Mouse (Mus musculus) midbrain, embryonic 11.5 days (tissue): ENCODE results near the gene Pcnt. TPM values are rescaled to one million over a fixed set of nuclear protein-coding genes. Genes with fewer than 3 reads are reported as not detected.
A peak's percentile ranks its signal among the peaks of the same experiment; 100 is the strongest.

Experiments used
- ATAC-seq: fragments of 200-750 bp; cut with Nextera tagmentation; 2 replicates; pipeline ENCODE4 v1.8.0; 2017; ENCODE audit warnings: moderate TSS enrichment, moderate library complexity; ENCODE audit not compliant: low FRiP score
- DNase-seq: peaks from one replicate; pipeline ENCODE4 v3.0.0; 2015; ENCODE audit warnings: low spot score; ENCODE audit errors: missing footprints
- H3K27ac ChIP-seq: fragments of 300-500 bp; sonication (generic); 2 replicates; pipeline ENCODE4 v1.5.1; 2014; ENCODE audit warnings: low read depth, low read length
- H3K27me3 ChIP-seq: fragments of 300-500 bp; sonication (generic); 2 replicates; pipeline ENCODE4 v1.6.1; 2014; ENCODE audit warnings: mild to moderate bottlenecking, low read length, moderate library complexity, mixed read lengths; ENCODE audit not compliant: control insufficient read depth, insufficient read depth
- H3K36me3 ChIP-seq: fragments of 300-500 bp; sonication (generic); 2 replicates; pipeline ENCODE4 v1.6.1; 2014; ENCODE audit warnings: mild to moderate bottlenecking, low read length, moderate library complexity, mixed read lengths; ENCODE audit not compliant: control insufficient read depth, insufficient read depth
- H3K4me1 ChIP-seq: fragments of 300-500 bp; sonication (generic); 2 replicates; pipeline ENCODE4 v1.6.1; 2014; ENCODE audit warnings: low read length; ENCODE audit not compliant: control insufficient read depth, insufficient read depth
- H3K4me2 ChIP-seq: fragments of 300-500 bp; sonication (generic); 2 replicates; pipeline ENCODE4 v1.6.1; 2014; ENCODE audit warnings: mild to moderate bottlenecking, moderate library complexity
- H3K4me3 ChIP-seq: fragments of 300-500 bp; sonication (generic); 2 replicates; pipeline ENCODE4 v1.5.1; 2014; ENCODE audit warnings: low read depth, low read length
- H3K9ac ChIP-seq: fragments of 300-500 bp; sonication (generic); 2 replicates; pipeline ENCODE4 v1.6.1; 2014; ENCODE audit warnings: low read length
- H3K9me3 ChIP-seq: fragments of 300-500 bp; sonication (generic); 2 replicates; pipeline ENCODE4 v1.6.1; 2016; ENCODE audit warnings: low read length; ENCODE audit not compliant: control insufficient read depth
- WGBS: fragments of 180-500 bp; shearing (Covaris S2); extraction: QIAGEN DNeasy Blood & Tissue Kit; methylation state at CpG from one replicate; pipeline ENCODE4 v1.1.7; 2014; 5-methylcytosine and 5-hydroxymethylcytosine counted together
- polyA plus RNA-seq: library from polyadenylated mRNA; unstranded; fragments of >200 nt; fragmentation: Nextera tagmentation; extraction: Ambion mirVana; gene quantifications from 2 replicates; pipeline ENCODE4 v1.2.1, GENCODE M21; 2014

Gene Pcnt
- polyA plus RNA-seq, 1 experiment from 2014 or later, result 16.4 TPM

GRCm38 (mm10) chr10:76462721-76463120 lies 20.1 kb upstream of the Pcnt start:
- Histone ChIP-seq H3K36me3 (no peaks in the 10 kb centered on the region), H3K27me3 (no peaks in the 10 kb centered on the region), H3K4me1 (no peaks in the 10 kb centered on the region), H3K9ac (no peak overlapping the region), H3K4me2 (no peak overlapping the region), H3K27ac (no peak overlapping the region), H3K4me3 (no peak overlapping the region), H3K9me3 (no peaks in the 10 kb centered on the region; the same call in 1 of the 2 replicates)
- ATAC-seq (no peak), DNase-seq (no peak)
- WGBS, result 92% methylated on average over 6 of the region's 6 CpGs

GRCm38 (mm10) chr10:76462312-76462711 lies 19.7 kb upstream of the Pcnt start:
- no peak overlapping the region for H3K9ac ChIP-seq
- H3K4me1 ChIP-seq, result no peaks in the 10 kb centered on the region
- H3K9me3 ChIP-seq, result no peaks in the 10 kb centered on the region; the same call in 1 of the 2 replicates
- ATAC-seq (no peak), DNase-seq (no peak)
- no peaks in the 10 kb centered on the region for H3K27me3 ChIP-seq
- H3K36me3 ChIP-seq, result no peaks in the 10 kb centered on the region
- no peak overlapping the region for H3K4me2 ChIP-seq
- H3K4me3 ChIP-seq, result no peak overlapping the region
- no peak overlapping the region for H3K27ac ChIP-seq
- WGBS, result 96% methylated on average over 7 of the region's 7 CpGs

DNA sequence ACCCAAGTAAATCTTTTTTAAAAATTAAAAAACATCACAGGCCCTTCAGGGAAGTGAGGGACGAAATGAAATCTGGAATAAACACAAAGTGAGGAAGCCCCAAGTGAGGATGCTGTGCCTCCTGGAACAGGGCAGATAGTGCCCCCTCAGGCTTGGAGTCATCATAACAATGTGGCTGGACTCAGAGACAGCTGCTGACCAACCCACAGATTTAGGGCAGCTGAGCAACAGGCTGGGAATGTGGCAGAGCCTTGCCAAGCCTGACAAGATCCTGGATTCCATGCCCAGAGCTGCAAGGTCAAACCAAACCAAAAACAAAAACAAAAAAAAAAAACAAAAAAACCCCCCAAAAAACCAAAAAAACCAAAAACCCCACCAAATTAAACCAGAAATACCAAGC lies 18.7 kb upstream of the Pcnt start:
- no peaks in the 10 kb centered on the region for H3K36me3 ChIP-seq
- no peak for ATAC-seq
- H3K4me2 ChIP-seq, result no peak overlapping the region

GRCm38 (mm10) chr10:76455289-76455688 lies 12.7 kb upstream of the Pcnt start:
- Histone ChIP-seq H3K9ac (no peak overlapping the region), H3K4me2 (no peak overlapping the region), H3K9me3 (no peaks in the 10 kb centered on the region; the same call in 1 of the 2 replicates), H3K36me3 (no peaks in the 10 kb centered on the region), H3K4me3 (no peak overlapping the region), H3K27me3 (no peaks in the 10 kb centered on the region), H3K27ac (no peak overlapping the region), H3K4me1 (no peaks in the 10 kb centered on the region)
- DNase-seq (peak; percentile 90), ATAC-seq (no peak)
- 51% methylated on average over 5 of the region's 5 CpGs for WGBS

More for the DNA sequence above, 18.7 kb upstream of the Pcnt start:
- 88% methylated on average over 1 of the region's 1 CpGs for WGBS
- DNase-seq, result no peak
- no peaks in the 10 kb centered on the region for H3K4me1 ChIP-seq
- H3K9ac ChIP-seq, result no peak overlapping the region
- no peaks in the 10 kb centered on the region for H3K27me3 ChIP-seq
- no peak overlapping the region for H3K27ac ChIP-seq
- no peaks in the 10 kb centered on the region; the same call in 1 of the 2 replicates for H3K9me3 ChIP-seq
- H3K4me3 ChIP-seq, result no peak overlapping the region

- H3K9me3 ChIP-seq, result no peaks in the 10 kb centered on the region
- no peak within 1 kb of the TSS for H3K27ac ChIP-seq
- no peak for DNase-seq
- H3K4me3 ChIP-seq, result no peak within 1 kb of the TSS
- no peak within 1 kb of the TSS for H3K9ac ChIP-seq
- no peak for ATAC-seq
- no peak within 1 kb of the TSS for H3K4me2 ChIP-seq
- no peaks in the 10 kb centered on the region for H3K36me3 ChIP-seq
- no peaks in the 10 kb centered on the region for H3K4me1 ChIP-seq
- H3K27me3 ChIP-seq, result no peaks in the 10 kb centered on the region
- WGBS, result 57% methylated on average over 5 of the region's 5 CpGs
Observed at GRCm38 (mm10) chr10:76448851-76449250, 6.3 kb upstream of the Pcnt start, which contains the start of gene 2610028H24Rik. Gene 2610028H24Rik, plus strand, starts transcription at chr10:76449081.

- no peaks in the 10 kb centered on the region for H3K9me3 ChIP-seq
- 87% methylated on average over 15 of the region's 15 CpGs for WGBS
- DNase-seq, result no peak
- H3K27ac ChIP-seq, result no peak overlapping the region
- no peak for ATAC-seq
- H3K27me3 ChIP-seq, result no peaks in the 10 kb centered on the region
- no peak overlapping the region for H3K9ac ChIP-seq
- H3K36me3 ChIP-seq, result no peaks in the 10 kb centered on the region
- no peaks in the 10 kb centered on the region for H3K4me1 ChIP-seq
- H3K4me3 ChIP-seq, result no peak overlapping the region
- no peak overlapping the region for H3K4me2 ChIP-seq
Observed at GRCm38 (mm10) chr10:76447406-76448229, 5.0 kb upstream of the Pcnt start.

DNA sequence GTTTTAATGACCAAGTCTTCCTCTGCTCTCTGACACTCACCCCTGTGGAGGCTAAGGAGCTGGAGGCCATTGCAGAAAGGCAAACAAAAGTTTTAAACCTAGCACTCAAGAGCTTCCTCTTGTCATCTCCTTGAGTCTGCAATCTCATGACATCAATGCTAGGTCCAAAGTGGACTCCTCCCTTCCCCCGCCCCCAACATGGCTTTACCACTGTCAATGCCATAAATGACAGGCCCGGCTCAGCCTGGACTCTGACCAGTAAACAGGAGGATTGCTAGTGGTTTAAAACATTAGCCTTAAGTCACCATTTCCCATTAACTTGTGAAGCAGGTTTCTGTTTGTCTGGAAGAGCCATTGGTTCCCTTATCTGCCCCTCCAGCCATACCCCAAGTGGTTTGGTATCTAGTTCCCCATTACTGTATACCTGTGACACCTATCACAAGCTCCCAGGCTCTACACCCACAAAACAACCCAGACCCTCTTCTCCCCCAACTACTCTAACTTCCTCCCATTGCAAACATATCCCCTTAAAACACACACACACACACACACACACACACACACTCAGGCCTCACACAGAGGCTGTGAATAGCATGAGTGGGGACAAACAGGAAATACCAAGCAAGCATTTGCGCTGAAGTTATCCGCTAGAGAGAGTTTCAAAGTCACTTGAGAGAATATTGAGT lies 3.6 kb upstream of the Pcnt start:
- 86% methylated on average over 4 of the region's 4 CpGs for WGBS
- Histone ChIP-seq H3K27me3 (no peaks in the 10 kb centered on the region), H3K27ac (no peak overlapping the region), H3K36me3 (no peaks in the 10 kb centered on the region), H3K9ac (no peak overlapping the region), H3K9me3 (no peaks in the 10 kb centered on the region), H3K4me1 (peaks cover 4% of the 10 kb centered on the region), H3K4me3 (no peak overlapping the region), H3K4me2 (no peak overlapping the region)
- no peak for ATAC-seq
- DNase-seq, result no peak

GRCm38 (mm10) chr10:76440281-76440680 lies 2.3 kb downstream of the Pcnt start, which contains the start of gene AC141477.1:
Gene AC141477.1, minus strand, starts transcription at chr10:76440444.
- ATAC-seq, result no peak

More at GRCm38 (mm10) chr10:76440281-76440680, 2.3 kb downstream of the Pcnt start, which contains the start of gene AC141477.1:
- peaks cover 8% of the 10 kb centered on the region; the same call in 1 of the 2 replicates for H3K36me3 ChIP-seq
- H3K27ac ChIP-seq, result no peak within 1 kb of the TSS
- 95% methylated on average over 17 of the region's 17 CpGs for WGBS
- no peak within 1 kb of the TSS for H3K4me3 ChIP-seq
- no peak within 1 kb of the TSS for H3K9ac ChIP-seq
- no peaks in the 10 kb centered on the region for H3K27me3 ChIP-seq
- peaks cover 4% of the 10 kb centered on the region for H3K4me1 ChIP-seq
- no peaks in the 10 kb centered on the region for H3K9me3 ChIP-seq
- DNase-seq, result no peak
- H3K4me2 ChIP-seq, result no peak within 1 kb of the TSS
